Mouse (Mus musculus): ENCODE data around the gene Ube2q1.
A peak's percentile ranks its signal among the peaks of the same experiment; 100 is the strongest.
"Not testable (repeated sequence)": the region's sequence is repeated elsewhere in the genome, so short reads cannot be mapped to it uniquely, and the experiment has no call there.

The Ube2q1 gene

DNA sequence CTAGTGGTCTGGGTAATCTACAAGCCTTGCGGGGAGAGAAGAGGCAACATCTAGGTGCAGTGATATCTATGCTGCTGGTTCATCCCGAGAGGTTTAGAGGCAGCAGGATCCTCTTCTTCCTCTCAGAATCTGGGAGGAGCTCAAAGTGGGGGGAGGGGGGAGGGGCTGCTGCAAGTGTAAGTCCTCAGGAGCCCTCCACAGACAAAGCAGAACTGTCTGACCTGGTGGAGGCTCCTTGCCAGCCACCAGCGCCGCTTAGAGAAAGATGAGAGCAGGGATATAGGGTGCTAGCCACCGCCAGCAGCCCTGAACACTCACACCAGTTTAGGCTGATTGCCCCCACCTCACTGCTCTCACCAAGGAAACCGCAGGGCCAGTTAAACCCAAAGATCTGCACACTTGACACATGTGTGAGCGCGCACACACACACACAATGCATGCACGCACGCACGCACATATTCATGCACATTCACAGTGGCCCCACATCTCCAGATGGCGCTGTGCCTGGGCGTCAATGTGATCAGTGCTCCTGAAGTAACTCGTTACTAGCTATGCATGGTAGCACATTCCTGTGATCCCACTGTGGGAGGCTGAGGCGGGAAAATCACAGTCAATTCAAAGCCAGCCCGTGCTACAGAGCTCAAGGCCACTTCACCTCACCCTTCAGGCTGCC, 15.4 kb downstream of the Ube2q1 start:
- no peak for DNase-seq

DNA sequence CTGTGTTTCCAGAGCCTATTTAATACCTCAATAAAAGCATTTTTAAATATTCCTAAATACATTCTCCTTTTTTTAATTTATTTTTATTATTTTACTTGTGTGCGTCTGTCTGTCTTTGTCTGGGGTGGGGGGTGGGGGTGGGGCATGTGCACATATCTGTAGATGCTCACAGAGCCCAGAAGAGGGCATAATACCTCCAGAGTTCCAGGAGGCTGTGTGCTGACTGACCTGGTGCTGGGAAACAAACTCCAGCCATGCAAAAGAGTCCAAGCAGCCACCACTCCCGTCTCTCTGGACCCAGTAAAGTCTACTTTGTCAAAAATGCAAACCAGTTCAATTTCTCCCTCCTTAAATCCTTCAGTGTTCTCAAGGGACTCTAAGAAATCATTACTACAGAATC, 21.2 kb downstream of the Ube2q1 start:
- DNase-seq: no peak

DNA sequence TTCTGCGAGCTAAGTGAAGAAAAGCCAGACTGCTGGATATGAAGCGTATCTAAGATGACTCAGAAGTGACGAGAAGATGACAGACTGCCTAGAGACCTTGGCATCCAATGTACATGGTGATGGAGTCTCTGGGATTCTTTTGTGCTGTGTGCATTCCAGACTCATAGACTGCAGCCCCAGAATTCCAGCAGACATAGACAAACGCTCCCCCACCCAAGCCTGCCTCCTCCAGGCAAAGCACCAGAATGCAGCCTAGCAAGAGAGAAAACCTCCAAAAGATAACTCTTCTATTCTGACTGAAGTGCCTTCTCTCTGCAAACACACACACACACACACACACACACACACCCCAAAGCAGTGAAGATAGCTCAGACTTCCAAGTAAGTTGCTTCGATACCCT, 22.3 kb downstream of the Ube2q1 start:
- no peak for DNase-seq

DNA sequence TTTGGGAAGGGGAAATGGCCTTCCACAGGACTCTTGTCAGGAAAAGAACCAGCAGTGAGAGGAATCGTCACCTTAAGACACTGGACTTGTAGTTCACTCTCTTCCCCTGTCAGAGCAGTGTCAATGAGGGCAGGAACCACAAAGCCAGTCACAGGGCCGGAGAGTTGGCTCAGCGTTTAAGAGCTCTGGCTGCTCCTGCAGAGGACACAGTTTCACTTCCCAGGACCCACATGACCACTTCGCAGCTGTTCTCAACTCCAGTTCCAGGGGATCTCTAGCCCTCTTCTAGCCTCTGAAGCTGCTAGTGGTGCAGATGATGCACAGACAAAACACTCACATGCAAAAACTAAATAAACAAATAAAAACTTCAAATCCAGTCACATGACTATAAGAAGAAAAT, 22.9 kb downstream of the Ube2q1 start:
- DNase-seq: peak in 1 of 2 experiments; percentile 61

DNA sequence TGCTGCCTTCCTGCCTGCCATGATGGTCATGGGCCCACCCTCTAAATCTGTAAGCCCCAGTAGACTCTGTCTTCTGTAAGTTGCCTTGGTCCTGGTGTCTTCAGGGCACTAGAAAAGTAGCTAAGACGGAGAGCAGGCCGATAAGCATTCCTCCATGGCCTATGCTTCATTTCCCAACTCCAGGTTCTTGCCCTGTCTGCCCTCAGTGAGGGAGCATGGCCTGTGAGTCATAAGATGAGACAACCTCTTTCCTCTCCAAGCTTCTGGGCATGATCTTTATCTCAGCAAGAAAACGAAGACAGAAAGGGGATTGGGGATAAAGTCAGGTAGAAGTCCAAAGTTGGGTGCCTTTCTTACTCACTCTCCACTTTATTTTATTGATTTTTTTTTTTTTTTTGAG, 25.1 kb downstream of the Ube2q1 start:
- no peak for DNase-seq

DNA sequence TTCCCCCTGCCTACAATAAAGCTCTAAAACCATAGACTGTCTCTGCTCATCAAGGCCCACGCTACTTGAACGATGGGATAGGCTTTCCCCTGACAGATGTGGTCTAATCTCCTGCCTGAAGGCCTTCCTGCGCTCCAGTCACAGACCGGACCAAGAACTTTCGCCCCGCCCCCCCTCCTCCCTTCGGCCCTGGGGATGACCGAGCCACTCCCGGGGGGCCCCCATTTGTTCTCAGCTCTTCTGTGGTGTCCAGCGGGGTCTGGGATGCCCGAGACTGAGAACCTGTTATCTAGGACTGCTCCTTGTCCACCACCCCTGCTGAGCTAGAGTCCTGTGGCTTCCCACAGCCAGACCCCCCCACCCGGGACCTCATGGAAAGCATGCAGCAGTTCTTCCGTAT, 26.1 kb downstream of the Ube2q1 start:
- DNase-seq: no peak

DNA sequence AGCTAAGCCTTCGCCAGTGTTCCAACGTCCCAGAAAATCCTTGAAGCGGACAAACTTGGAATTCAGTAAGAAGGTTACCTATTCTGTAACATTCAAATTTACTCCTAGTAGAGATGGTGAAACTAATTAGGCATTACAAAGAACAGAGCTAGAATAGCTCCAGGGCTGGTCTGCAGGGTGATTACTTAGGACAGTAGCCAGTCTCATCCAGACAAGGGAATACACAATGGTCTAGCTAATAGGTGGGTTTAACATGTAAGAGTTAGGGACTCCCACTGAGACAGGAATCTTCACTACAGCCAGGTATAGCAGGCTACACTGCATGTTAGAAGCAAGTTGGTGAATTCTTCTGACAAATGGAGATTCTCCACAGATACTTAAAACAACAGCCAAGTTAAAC, 26.7 kb downstream of the Ube2q1 start:
- DNase-seq: not testable (repeated sequence)

DNA sequence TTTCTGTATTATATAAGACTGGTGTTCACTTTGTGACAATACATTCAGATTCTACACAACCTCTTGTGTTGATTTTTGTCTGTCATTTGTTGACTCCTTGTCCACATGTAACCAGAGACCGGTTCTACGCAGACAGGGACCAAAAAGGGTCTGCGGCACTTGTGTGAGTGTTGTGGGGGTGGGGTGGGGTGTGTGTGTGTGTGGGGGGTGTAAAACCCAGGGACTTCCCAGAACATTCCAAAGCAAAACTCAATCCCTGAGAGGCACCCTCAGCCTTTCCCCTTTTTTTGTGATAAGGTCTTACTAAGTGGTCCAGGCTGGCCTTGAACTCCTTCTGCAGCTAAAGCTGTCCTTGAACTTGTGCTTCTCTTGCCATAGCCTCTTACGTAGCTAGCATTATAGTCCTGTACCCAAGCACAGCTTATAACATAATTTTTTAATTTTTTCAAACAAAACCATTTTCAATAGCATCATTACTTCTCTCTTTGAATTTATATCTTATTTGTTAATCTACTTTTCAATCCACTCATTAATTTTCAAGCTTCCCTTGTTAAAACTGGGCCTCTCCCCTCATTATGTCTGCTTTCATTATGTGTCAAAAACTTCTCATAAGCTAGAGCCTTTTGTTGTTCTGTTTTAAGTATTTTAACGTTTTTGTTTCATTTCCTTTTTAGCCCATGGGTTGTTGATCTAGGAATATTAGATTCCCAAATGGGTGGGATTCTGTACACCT, 27.5 kb downstream of the Ube2q1 start:
- no peak for DNase-seq

DNA sequence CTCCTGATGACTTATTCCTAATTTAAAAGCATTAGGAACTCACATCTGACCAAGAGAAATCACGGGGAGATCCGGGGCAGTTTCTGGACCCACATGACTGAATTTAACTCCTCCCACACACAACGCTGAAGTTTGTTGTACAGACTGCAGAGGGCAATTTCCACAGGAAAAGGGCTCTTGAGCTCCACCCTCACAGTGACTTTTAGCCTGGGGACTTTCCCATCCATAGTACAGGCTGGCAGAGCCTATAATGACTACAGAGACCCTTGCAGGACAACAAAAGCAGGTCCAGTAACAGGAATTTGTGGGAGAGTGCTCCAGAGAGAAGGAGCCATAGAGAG, 28.1 kb downstream of the Ube2q1 start:
- DNase-seq: peak; percentile 32 to 52

DNA sequence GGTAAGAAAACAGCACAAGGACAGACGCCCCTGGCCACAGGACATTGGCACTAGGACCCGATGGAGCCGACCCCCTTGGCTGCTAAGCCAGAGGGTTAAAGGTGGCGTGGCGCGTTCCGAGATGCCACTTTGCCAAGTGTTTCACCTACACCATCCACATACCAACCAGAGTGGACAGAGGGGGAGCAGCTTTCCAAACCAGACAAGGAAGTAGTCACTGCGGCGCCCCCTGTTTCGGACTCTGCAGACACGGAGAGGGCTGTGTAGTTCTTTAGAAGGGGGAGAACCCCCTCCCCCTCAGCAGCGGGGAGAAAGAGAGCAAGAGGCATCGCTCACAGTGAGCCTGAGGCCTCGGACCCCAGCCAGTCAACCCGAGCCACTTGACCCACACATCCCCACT, 29.5 kb downstream of the Ube2q1 start:
- no peak for DNase-seq

DNA sequence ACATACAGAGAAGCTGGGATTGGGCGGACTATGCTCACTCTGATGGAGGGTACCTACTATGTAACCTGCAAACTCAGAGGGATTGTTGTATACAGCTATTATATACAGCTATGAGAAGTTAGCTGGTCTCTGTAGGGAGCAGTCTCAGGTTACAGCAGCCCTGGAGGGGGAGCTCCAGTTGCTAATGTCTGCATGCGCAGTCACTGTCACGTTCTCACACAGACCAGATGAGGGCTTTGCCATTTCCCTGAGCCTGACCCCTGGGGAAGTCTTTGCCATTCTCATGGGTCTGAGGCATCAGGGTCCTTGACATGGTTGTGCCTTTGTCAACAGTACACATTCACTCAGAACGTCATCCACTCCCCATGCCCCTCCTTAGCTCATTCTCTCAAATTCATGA, 31.8 kb downstream of the Ube2q1 start:
- no peak for DNase-seq

DNA sequence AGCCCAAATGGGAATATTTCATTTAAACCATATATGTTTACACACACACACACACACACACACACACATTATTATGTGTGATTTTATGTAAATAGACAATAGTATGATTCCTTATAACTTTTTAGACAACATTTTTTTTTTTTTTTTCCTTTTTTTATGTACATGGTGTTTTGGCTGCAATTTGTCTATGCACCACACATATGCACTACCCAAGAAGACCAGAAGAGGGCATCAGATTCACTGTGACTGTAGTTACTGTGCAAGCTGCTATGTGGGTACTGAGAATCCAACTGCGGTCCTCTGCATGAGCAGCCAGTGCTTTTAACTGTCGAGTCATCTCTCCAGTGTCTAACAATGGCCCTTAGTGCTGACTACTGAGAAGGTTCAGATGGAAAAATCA, 33.3 kb downstream of the Ube2q1 start:
- DNase-seq: no peak

DNA sequence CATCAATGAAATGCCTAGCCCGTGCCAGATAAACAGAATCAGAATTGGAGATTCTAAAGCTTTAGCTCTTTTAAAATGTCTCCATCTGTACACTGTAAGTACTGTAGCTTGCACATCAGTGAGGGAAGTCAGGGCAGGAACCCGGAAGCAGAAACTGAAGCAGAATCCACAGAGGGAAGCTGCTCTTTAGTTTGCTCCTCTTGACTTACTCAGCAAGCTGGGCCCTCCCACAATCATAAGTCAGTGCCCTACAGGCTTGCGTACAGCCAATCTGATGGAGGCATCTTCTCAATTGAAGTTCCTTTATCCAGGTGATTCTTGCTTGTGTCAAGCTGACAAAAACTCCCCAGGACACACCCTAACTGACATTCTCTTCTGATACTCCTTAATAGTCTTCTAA, 33.8 kb downstream of the Ube2q1 start:
- DNase-seq: no peak

DNA sequence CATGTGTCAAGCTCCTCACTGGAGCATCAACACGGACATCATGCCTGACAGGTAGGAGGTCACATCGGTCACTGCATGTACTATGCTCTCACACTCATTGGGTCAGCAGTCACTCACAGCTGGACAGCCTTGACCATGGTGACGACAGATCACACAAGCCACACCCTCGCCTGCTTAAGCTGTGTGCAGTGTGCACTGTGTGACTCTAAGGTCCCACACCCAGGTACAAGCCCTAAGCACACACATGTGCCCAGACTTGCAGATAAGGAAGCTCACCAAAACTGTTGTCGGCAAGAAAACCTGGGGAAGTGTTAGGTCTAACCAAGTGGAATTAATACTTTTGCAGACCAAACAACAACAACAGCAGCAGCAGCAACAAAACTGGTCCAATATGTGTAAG, 34.5 kb downstream of the Ube2q1 start:
- no peak for DNase-seq

DNA sequence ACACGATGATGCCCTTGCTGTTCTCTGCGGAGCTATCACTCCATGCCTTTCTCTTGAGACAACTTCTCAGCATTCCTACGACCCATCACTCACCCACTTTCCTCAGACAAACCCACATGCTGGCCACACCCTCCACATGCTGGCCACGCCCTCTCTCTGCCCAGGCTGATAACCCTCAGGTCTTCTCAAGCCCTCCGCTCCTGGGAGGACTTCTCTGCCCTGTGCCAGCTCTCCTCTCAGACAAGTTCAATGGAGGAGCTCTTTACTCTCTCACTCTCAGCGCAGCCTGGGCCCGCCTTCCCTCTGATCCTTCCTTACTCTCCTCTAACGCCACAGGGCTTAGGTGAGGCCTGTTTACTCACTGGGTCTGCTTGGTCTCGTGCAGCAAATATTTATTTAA, 35.2 kb downstream of the Ube2q1 start:
- no peak for DNase-seq

DNA sequence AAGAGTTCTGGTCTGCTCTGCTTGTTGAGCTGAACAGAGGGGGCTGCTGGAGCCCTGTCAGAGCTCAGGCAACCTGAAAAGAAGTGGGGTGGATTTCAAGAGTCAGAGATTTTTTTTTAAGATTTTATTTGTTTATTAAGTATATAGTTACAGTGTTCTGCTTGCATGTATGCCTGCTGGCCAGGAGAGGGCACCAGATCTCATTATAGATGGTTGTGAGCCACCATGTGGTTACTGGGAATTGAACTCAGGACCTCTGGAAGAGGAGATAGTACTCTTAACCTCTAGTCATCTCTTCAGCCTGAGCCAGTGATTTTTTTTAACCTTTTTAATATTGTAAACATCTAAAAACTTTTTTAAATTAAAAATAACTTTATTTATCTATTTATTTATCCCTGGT, 37.4 kb downstream of the Ube2q1 start:
- no peak for DNase-seq

DNA sequence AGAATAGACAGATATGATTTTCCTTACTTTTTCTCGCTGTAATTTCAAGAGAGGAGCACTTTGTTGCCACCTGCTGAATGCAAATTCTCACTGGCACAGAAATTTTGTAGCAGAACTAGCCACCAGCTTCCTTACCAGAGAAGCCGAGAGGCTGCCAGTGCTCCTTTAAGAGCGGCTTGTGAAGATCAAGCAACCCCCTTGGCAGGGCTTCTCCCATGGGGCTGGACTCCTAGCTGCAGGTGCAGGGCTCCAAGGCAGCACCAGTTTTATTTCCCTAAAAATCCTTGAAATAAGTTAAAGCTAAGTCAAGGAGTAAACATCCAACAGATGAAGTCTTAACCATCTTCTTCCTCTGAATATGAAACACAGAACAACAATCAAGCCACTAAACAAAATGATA, 38.8 kb downstream of the Ube2q1 start:
- no peak for DNase-seq

DNA sequence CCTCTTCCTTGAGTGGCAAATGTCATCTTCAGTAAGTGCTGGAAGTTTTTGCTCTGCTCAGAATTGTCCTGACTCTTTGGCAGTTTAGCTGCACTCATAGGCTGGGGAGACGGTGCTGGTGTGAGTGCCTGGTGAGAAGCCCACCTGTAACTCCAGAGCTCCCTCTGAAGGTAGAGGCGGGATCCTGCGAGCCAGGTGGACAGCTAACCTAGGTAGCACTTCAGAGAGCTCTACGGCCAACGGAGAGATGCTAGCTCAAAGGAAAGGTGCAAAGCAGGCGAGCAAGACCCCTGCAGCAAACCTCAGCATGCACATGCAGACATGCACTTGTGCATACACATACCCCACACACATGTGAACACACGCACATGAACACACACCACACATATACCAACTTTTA, 40.6 kb downstream of the Ube2q1 start:
- no peak for DNase-seq

DNA sequence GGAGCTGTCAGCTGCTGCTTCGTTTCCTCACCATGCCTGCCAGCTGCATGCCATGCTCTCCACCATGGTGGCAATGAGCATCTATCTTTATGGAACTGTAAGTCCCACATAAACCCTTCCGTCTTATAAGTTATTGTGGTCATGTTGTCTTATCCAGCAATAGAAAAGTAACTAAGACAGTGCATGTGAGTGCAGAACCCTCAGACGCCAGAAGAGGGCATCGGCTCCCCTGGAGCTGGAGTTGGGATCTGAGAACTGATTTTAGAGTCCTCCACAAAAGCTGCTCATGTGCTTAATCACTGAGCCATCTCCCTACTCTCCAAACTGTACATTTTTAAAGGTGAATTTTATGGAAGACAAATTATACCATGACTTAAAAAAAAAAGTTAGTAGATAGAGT, 43.6 kb downstream of the Ube2q1 start:
- DNase-seq: peak; percentile 53 to 74

DNA sequence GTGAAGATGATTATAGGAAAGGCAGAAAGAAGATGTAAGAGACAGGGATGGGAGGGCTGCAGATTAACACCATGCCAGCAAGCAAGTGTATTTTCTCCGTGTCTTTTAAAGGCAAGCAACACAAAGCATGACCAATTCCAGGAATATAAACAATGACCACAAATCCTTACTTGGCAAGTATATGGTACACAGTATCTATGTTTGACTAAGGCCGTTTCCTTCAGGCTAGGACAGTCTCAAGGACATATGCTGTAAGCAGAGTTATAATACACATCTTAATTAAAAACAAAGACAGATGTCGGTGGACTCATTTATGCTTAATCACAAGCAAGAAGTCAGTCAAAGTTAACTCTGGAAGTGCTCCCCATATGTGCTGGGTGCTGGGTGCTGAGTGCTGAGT, 45.2 kb downstream of the Ube2q1 start:
- no peak for DNase-seq

DNA sequence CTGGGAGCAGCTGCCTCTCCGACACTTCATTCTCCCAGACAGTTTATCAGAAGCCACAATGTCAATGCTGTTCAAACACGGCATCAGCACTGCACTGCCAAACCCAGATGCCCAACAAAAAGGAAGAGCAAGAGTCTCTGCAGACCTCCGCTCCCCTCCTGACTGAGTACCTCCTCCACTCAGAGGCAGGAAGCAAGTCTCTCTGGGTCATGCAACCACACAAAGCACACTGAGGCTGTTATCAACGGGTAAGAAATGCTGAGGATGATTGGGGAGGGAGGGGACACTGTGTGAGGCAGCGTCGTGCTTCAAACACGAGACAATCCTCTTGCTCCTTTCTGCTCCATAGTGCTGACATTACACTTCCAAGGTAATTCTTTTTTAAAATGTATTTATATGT, 46.5 kb downstream of the Ube2q1 start:
- no peak for DNase-seq

DNA sequence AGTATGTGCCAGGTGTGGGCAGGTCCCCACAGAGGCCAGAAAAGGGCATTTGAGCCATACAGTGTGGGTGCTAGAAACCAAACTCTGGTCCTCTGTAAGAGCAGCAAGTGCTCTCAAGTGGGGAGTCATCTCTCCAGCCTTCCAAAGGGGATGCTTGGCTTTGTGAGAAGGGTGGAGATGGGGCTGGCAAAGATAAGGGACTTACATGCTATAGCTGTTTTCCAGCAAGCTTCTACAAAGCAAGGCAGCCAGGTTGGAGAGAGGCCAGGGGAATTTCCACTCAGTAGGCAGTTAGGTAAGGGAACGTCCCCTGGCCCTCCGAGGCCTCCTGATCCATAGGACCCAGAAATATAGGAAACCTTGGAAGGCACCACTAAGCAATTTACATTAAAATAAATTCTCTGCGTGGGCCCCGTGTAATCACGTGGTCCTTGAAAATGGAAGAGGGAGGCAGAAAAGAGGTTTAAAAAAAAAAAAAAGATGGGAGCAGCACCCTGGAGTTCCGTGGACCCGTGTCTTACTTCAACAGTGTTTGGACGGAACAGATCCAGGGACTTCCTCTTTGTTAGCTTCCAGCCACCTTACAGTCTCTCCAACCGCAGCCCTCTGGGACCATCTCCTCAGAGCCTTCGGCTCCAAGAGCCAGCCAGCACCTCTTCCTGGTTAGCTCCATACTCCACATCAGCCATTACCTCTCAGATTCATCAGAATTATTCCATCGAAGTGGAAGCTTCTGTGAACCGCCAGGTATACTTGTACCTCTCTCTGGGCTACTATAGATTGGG, 47.1 kb downstream of the Ube2q1 start:
- no peak for DNase-seq

DNA sequence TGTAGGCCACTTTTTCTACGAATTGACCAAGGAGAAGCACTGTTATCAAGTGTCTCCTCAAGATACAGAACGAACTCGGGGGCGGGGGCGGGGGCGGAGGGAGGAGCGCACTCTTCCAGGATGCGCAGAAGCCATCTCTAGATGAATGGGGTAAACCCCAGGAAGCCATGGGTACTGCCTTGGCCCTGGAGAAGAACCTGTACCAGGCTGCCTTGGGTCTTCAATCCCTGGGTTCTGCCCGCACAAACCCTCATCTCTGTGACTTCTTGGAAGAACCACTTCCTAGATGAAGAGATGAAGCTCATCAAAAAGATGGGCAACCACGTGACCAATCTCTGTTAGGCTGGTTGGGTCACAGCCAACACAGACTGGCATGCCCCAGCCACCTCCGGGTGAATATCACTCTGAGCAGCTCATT, 47.7 kb downstream of the Ube2q1 start:
- DNase-seq: no peak
